Mouse (Mus musculus): ENCODE measurements around the gene Abcc8.
"Not testable (repeated sequence)": the region's sequence is repeated elsewhere in the genome, so short reads cannot be mapped to it uniquely, and the experiment has no call there.

Abcc8 gene

GRCm38 (mm10) chr7:46179431-46180275, at the start of gene Abcc8:
Abcc8 (minus strand) TSS chr7:46180033.
- DNase-seq (ENCODE audit: low spot score), result no peak

GRCm38 (mm10) chr7:46226936-46227335, 47.1 kb upstream of the Abcc8 start:
- no peak for DNase-seq (ENCODE audit: low spot score)

GRCm38 (mm10) chr7:46226253-46226652, 46.4 kb upstream of the Abcc8 start:
- DNase-seq (ENCODE audit: low spot score), result peak; percentile 41

- DNase-seq (ENCODE audit: low spot score), result no peak
Observed at GRCm38 (mm10) chr7:46220591-46221129, 40.8 kb upstream of the Abcc8 start.

GRCm38 (mm10) chr7:46218415-46218814, 38.6 kb upstream of the Abcc8 start:
- DNase-seq (ENCODE audit: low spot score), result no peak

- no peak for DNase-seq (ENCODE audit: low spot score)
Observed at GRCm38 (mm10) chr7:46216481-46216880, 36.6 kb upstream of the Abcc8 start.

GRCm38 (mm10) chr7:46210276-46210675, 30.4 kb upstream of the Abcc8 start:
- DNase-seq (ENCODE audit: low spot score), result no peak

GRCm38 (mm10) chr7:46208131-46208530, 28.3 kb upstream of the Abcc8 start:
- DNase-seq (ENCODE audit: low spot score), result no peak

GRCm38 (mm10) chr7:46204775-46205174, 24.9 kb upstream of the Abcc8 start:
- no peak for DNase-seq (ENCODE audit: low spot score)

GRCm38 (mm10) chr7:46204046-46204471, 24.2 kb upstream of the Abcc8 start:
- DNase-seq (ENCODE audit: low spot score), result peak; percentile 35

GRCm38 (mm10) chr7:46201649-46202048, 21.8 kb upstream of the Abcc8 start:
- no peak for DNase-seq (ENCODE audit: low spot score)

- no peak for DNase-seq (ENCODE audit: low spot score)
Observed at GRCm38 (mm10) chr7:46200021-46200420, 20.2 kb upstream of the Abcc8 start.

- no peak for DNase-seq (ENCODE audit: low spot score)
Observed at GRCm38 (mm10) chr7:46195356-46195755, 15.5 kb upstream of the Abcc8 start.

- DNase-seq (ENCODE audit: low spot score), result no peak
Observed at GRCm38 (mm10) chr7:46184232-46184631, 4.4 kb upstream of the Abcc8 start.

- DNase-seq (ENCODE audit: low spot score), result peak; percentile 21
Observed at GRCm38 (mm10) chr7:46181590-46181989, 1.8 kb upstream of the Abcc8 start.

GRCm38 (mm10) chr7:46168980-46169379, 10.9 kb downstream of the Abcc8 start:
- not testable (repeated sequence) for DNase-seq (ENCODE audit: low spot score)

- DNase-seq (ENCODE audit: low spot score), result no peak
Observed at GRCm38 (mm10) chr7:46168402-46168801, 11.4 kb downstream of the Abcc8 start.

GRCm38 (mm10) chr7:46167901-46168300, 11.9 kb downstream of the Abcc8 start:
- no peak for DNase-seq (ENCODE audit: low spot score)

- no peak for DNase-seq (ENCODE audit: low spot score)
Observed at GRCm38 (mm10) chr7:46165876-46166275, 14.0 kb downstream of the Abcc8 start.

GRCm38 (mm10) chr7:46162731-46163130, 17.1 kb downstream of the Abcc8 start:
- no peak for DNase-seq (ENCODE audit: low spot score)

GRCm38 (mm10) chr7:46162132-46162727, 17.6 kb downstream of the Abcc8 start:
- no peak for DNase-seq (ENCODE audit: low spot score)

- DNase-seq (ENCODE audit: low spot score), result no peak
Observed at GRCm38 (mm10) chr7:46161615-46162014, 18.2 kb downstream of the Abcc8 start.

- no peak for DNase-seq (ENCODE audit: low spot score)
Observed at GRCm38 (mm10) chr7:46157746-46158145, 22.1 kb downstream of the Abcc8 start.

Measured in ovary, postnatal 36 days (tissue).